Mouse (Mus musculus) R1 (cell line): ENCODE measurements around the gene Zranb3.

Experiments
- DNase-seq: peaks from one replicate; pipeline ENCODE4 v3.0.0-alpha.2; 2018; ENCODE audit warnings: low read depth, low spot score

Gene Zranb3

GRCm38 (mm10) chr1:128060655-128061344 lies 42.0 kb downstream of the Zranb3 start:
- peak; percentile 15 for DNase-seq

GRCm38 (mm10) chr1:128058625-128059024 lies 44.2 kb downstream of the Zranb3 start:
- no peak for DNase-seq

- DNase-seq = no peak
Measured at GRCm38 (mm10) chr1:128057269-128057668, 45.6 kb downstream of the Zranb3 start.

GRCm38 (mm10) chr1:128046920-128047319 lies 55.9 kb downstream of the Zranb3 start:
- DNase-seq = no peak

GRCm38 (mm10) chr1:128046455-128046854 lies 56.4 kb downstream of the Zranb3 start:
- no peak for DNase-seq

- no peak for DNase-seq
Measured at GRCm38 (mm10) chr1:128044181-128044580, 58.7 kb downstream of the Zranb3 start.

GRCm38 (mm10) chr1:128036296-128036695 lies 66.6 kb downstream of the Zranb3 start:
- DNase-seq = no peak

GRCm38 (mm10) chr1:128032123-128032522 lies 70.7 kb downstream of the Zranb3 start:
- no peak for DNase-seq

GRCm38 (mm10) chr1:128031524-128031923 lies 71.3 kb downstream of the Zranb3 start:
- no peak for DNase-seq

GRCm38 (mm10) chr1:128024363-128025114 lies 78.3 kb downstream of the Zranb3 start:
- DNase-seq = no peak

- no peak for DNase-seq
Measured at GRCm38 (mm10) chr1:128020001-128020770, 82.7 kb downstream of the Zranb3 start.

- DNase-seq = no peak
Measured at GRCm38 (mm10) chr1:128016035-128016492, 86.8 kb downstream of the Zranb3 start.

GRCm38 (mm10) chr1:128013698-128014386 lies 89.0 kb downstream of the Zranb3 start:
- no peak for DNase-seq

- no peak for DNase-seq
Measured at GRCm38 (mm10) chr1:128009751-128010150, 93.1 kb downstream of the Zranb3 start.

GRCm38 (mm10) chr1:128006042-128006600 lies 96.7 kb downstream of the Zranb3 start:
- DNase-seq = peak; percentile 43

GRCm38 (mm10) chr1:128004371-128004720 lies 98.5 kb downstream of the Zranb3 start:
- no peak for DNase-seq

GRCm38 (mm10) chr1:128003712-128004370 lies 99.0 kb downstream of the Zranb3 start:
- DNase-seq = no peak

GRCm38 (mm10) chr1:128002159-128002558 lies 100.7 kb downstream of the Zranb3 start:
- DNase-seq = no peak

GRCm38 (mm10) chr1:128000931-128001330 lies 101.9 kb downstream of the Zranb3 start:
- DNase-seq = peak; percentile 97

GRCm38 (mm10) chr1:127993892-127994291 lies 109.0 kb downstream of the Zranb3 start:
- no peak for DNase-seq
